Mouse (Mus musculus) MEL (cell line): ENCODE measurements at regions not wholly inside any gene's neighbourhood (a gene's known extent, or its start where the extent isn't known, plus 50 kb on each side); places are given as distances from the start of the nearest gene placed in this dataset.

Experiments used
- DNase-seq: peaks from one replicate; pipeline ENCODE4 v3.0.0; 2011; ENCODE audit warnings: low read depth, low spot score
- H3K27ac ChIP-seq: 2 replicates; pipeline ENCODE4 v1.5.1; 2012; ENCODE audit warnings: low read depth, mild to moderate bottlenecking, control low read depth, low read length, moderate library complexity; ENCODE audit not compliant: control insufficient read depth
- H3K27me3 ChIP-seq, 2 experiments: fragments of 150-350 bp in 1 of 2; sonication (generic) in 1 of 2; 2 replicates each; pipeline ENCODE4 v1.6.1; 2012; ENCODE audit warnings: low read length in 2 of 2, mild to moderate bottlenecking in 2 of 2, improper control_type of control experiment in 1 of 2, moderate library complexity in 1 of 2; ENCODE audit not compliant: insufficient read depth in 2 of 2, control insufficient read depth in 1 of 2
- H3K36me3 ChIP-seq, 2 experiments: 2 replicates each; pipeline ENCODE4 v1.6.1; 2012 to 2014; ENCODE audit warnings: low read length in 2 of 2, improper control_type of control experiment in 1 of 2, inconsistent platforms in 1 of 2, mild to moderate bottlenecking in 1 of 2; ENCODE audit not compliant: insufficient read depth in 2 of 2, control insufficient read depth in 1 of 2
- H3K4me1 ChIP-seq, 2 experiments: fragments of 150-350 bp in 1 of 2; sonication (generic) in 1 of 2; 2 replicates each; pipeline ENCODE4 v1.6.1; 2012; ENCODE audit warnings: low read length in 2 of 2, improper control_type of control experiment in 1 of 2, mild to moderate bottlenecking in 1 of 2; ENCODE audit not compliant: insufficient read depth in 2 of 2, control insufficient read depth in 1 of 2
- H3K4me3 ChIP-seq, 2 experiments: fragments of 150-350 bp in 1 of 2; sonication (generic) in 1 of 2; 2 replicates each; pipeline ENCODE4 v1.5.1; 2012; ENCODE audit warnings: low read depth in 2 of 2, low read length in 2 of 2, mild to moderate bottlenecking in 2 of 2, moderate library complexity in 2 of 2, control low read depth in 1 of 2, improper control_type of control experiment in 1 of 2; ENCODE audit not compliant: control insufficient read depth in 1 of 2, insufficient read depth in 1 of 2
- H3K79me2 ChIP-seq: 2 replicates; pipeline ENCODE4 v1.6.1; 2012; ENCODE audit warnings: mild to moderate bottlenecking, low read length, moderate library complexity; ENCODE audit not compliant: control insufficient read depth, poor library complexity, insufficient read depth
- H3K9ac ChIP-seq: 2 replicates; pipeline ENCODE4 v1.6.1; 2012; ENCODE audit warnings: low read depth, mild to moderate bottlenecking, control low read depth, low read length, moderate library complexity; ENCODE audit not compliant: control insufficient read depth, poor library complexity, severe bottlenecking
- H3K9me3 ChIP-seq: fragments of 150-350 bp; sonication (generic); replicated peaks from 2 replicates; pipeline ENCODE4 v1.6.1; 2012; ENCODE audit warnings: mild to moderate bottlenecking, low read length, improper control_type of control experiment, moderate library complexity; ENCODE audit not compliant: insufficient read depth
- CHD1 ChIP-seq: IDR thresholded peaks from 2 replicates; pipeline ENCODE4 v1.6.1; 2012; ENCODE audit warnings: low read depth, mild to moderate bottlenecking, inconsistent platforms, low read length, improper control_type of control experiment
- E2F4 ChIP-seq: IDR thresholded peaks from 2 replicates; pipeline ENCODE4 v1.6.1; 2011; ENCODE audit warnings: low read depth, low read length, improper control_type of control experiment, borderline replicate concordance
- GABPA ChIP-seq: IDR thresholded peaks from 2 replicates; pipeline ENCODE4 v1.6.1; 2012; ENCODE audit warnings: low read depth, mild to moderate bottlenecking, inconsistent platforms, low read length, improper control_type of control experiment, moderate library complexity
- HCFC1 ChIP-seq: IDR thresholded peaks from 2 replicates; pipeline ENCODE4 v1.6.1; 2012; ENCODE audit warnings: low read depth, mild to moderate bottlenecking, inconsistent platforms, low read length, improper control_type of control experiment, moderate library complexity
- JUND ChIP-seq: IDR thresholded peaks from 2 replicates; pipeline ENCODE4 v1.6.1; 2011; ENCODE audit warnings: low read depth, mild to moderate bottlenecking, improper control_type of control experiment, low read length
- KAT2A ChIP-seq: conservative IDR thresholded peaks from 2 replicates; pipeline ENCODE4 v1.6.1; 2012; ENCODE audit warnings: low read depth, low read length, improper control_type of control experiment, inconsistent platforms
- MAFK ChIP-seq: IDR thresholded peaks from 2 replicates; pipeline ENCODE4 v1.6.1; 2011; ENCODE audit warnings: low read depth, mild to moderate bottlenecking, low read length, improper control_type of control experiment, borderline replicate concordance
- MAX ChIP-seq: IDR thresholded peaks from 2 replicates; pipeline ENCODE4 v1.6.1; 2011; ENCODE audit warnings: low read length, improper control_type of control experiment
- MAZ ChIP-seq: IDR thresholded peaks from 2 replicates; pipeline ENCODE4 v1.6.1; 2012; ENCODE audit warnings: low read depth, mild to moderate bottlenecking, inconsistent platforms, low read length, improper control_type of control experiment
- MEF2A ChIP-seq: IDR thresholded peaks from 2 replicates; pipeline ENCODE4 v1.6.1; 2014; ENCODE audit warnings: low read depth, mild to moderate bottlenecking, inconsistent platforms, low read length, improper control_type of control experiment; ENCODE audit not compliant: poor library complexity, insufficient replicate concordance, severe bottlenecking; ENCODE audit errors: extremely low read depth
- MYB ChIP-seq: IDR thresholded peaks from 2 replicates; pipeline ENCODE4 v1.6.1; 2011; ENCODE audit warnings: mild to moderate bottlenecking, low read depth, low read length, improper control_type of control experiment
- POLR2AphosphoS5 ChIP-seq: IDR thresholded peaks from 2 replicates; pipeline ENCODE4 v1.6.1; 2012; ENCODE audit warnings: low read depth, borderline replicate concordance, mild to moderate bottlenecking, inconsistent platforms, low read length, moderate library complexity, mixed read lengths
- RAD21 ChIP-seq: IDR thresholded peaks from 2 replicates; pipeline ENCODE4 v1.6.1; 2011; ENCODE audit warnings: mild to moderate bottlenecking, low read depth, low read length, improper control_type of control experiment
- RCOR1 ChIP-seq: IDR thresholded peaks from 2 replicates; pipeline ENCODE4 v1.6.1; 2012; ENCODE audit warnings: low read depth, mild to moderate bottlenecking, inconsistent platforms, low read length, improper control_type of control experiment
- TBP ChIP-seq: IDR thresholded peaks from 2 replicates; pipeline ENCODE4 v1.8.0; 2011; ENCODE audit warnings: low read depth, low read length, improper control_type of control experiment
- USF1 ChIP-seq: IDR thresholded peaks from 2 replicates; pipeline ENCODE4 v1.6.1; 2014; ENCODE audit warnings: low read depth, mild to moderate bottlenecking, inconsistent platforms, low read length, improper control_type of control experiment, moderate library complexity
- USF2 ChIP-seq, 2 experiments: IDR thresholded peaks; 2 replicates each; pipeline ENCODE4 v1.6.1; 2011 to 2012; ENCODE audit warnings: improper control_type of control experiment in 2 of 2, low read length in 2 of 2, borderline replicate concordance in 1 of 2, inconsistent platforms in 1 of 2, low read depth in 1 of 2, mild to moderate bottlenecking in 1 of 2; ENCODE audit not compliant: insufficient read depth in 1 of 2
- ZC3H11A ChIP-seq: IDR thresholded peaks from 2 replicates; pipeline ENCODE4 v1.6.1; 2012; ENCODE audit warnings: low read depth, mild to moderate bottlenecking, inconsistent platforms, low read length, improper control_type of control experiment
- ZKSCAN1 ChIP-seq: IDR thresholded peaks from 2 replicates; pipeline ENCODE4 v1.6.1; 2012; ENCODE audit warnings: low read depth, mild to moderate bottlenecking, inconsistent platforms, low read length, improper control_type of control experiment, moderate library complexity
- ZNF384 ChIP-seq: IDR thresholded peaks from 2 replicates; pipeline ENCODE4 v1.6.1; 2012; ENCODE audit warnings: low read depth, mild to moderate bottlenecking, inconsistent platforms, low read length, improper control_type of control experiment

GRCm38 (mm10) chr1:125187091-125187490 is 248.4 kb downstream of the Actr3 start:
- no peak for TF ChIP-seq CHD1
- no peak for TF ChIP-seq RCOR1
- H3K9me3 ChIP-seq, result no peaks in the 10 kb centered on the region
- no peaks in the 10 kb centered on the region for H3K27me3 ChIP-seq

GRCm38 (mm10) chr1:125176124-125176937 is 259.2 kb downstream of the Actr3 start:
- no peaks in the 10 kb centered on the region for H3K79me2 ChIP-seq
- no peak for DNase-seq
- H3K4me1 ChIP-seq, result no peaks in the 10 kb centered on the region
- no peak overlapping the region for H3K27ac ChIP-seq
- no peaks in the 10 kb centered on the region; a peak in 1 of 4 replicates for H3K27me3 ChIP-seq
- no peaks in the 10 kb centered on the region for H3K9me3 ChIP-seq
- H3K9ac ChIP-seq, result no peak overlapping the region
- H3K36me3 ChIP-seq, result no peaks in the 10 kb centered on the region
- TF ChIP-seq RCOR1 (no peak), MAX (no peak), MAFK (no peak), KAT2A (no peak), ZNF384 (no peak), GABPA (no peak), MYB (no peak), ZC3H11A (no peak), JUND (no peak), HCFC1 (no peak), RAD21 (no peak), MAZ (no peak), ZKSCAN1 (no peak)
- no peak overlapping the region for H3K4me3 ChIP-seq

More at GRCm38 (mm10) chr1:125187091-125187490, 248.4 kb downstream of the Actr3 start:
- H3K79me2 ChIP-seq, result no peaks in the 10 kb centered on the region
- DNase-seq, result no peak
- H3K4me1 ChIP-seq, result no peaks in the 10 kb centered on the region
- H3K4me3 ChIP-seq, result no peak overlapping the region
- H3K36me3 ChIP-seq, result no peaks in the 10 kb centered on the region
- H3K9ac ChIP-seq, result no peak overlapping the region
- no peak overlapping the region for H3K27ac ChIP-seq

- Histone ChIP-seq H3K79me2 (no peaks in the 10 kb centered on the region), H3K4me3 (no peak overlapping the region), H3K9ac (no peak overlapping the region), H3K4me1 (no peaks in the 10 kb centered on the region), H3K36me3 (no peaks in the 10 kb centered on the region), H3K27ac (no peak overlapping the region), H3K27me3 (no peaks in the 10 kb centered on the region; a peak in 1 of 4 replicates), H3K9me3 (no peaks in the 10 kb centered on the region)
- TF ChIP-seq E2F4, result no peak
- no peak for TF ChIP-seq USF1
- no peak for TF ChIP-seq TBP
- TF ChIP-seq HCFC1, result no peak
- no peak for TF ChIP-seq JUND
- TF ChIP-seq POLR2AphosphoS5, result no peak
- TF ChIP-seq USF2 (IDR thresholded peaks at IDR 0.05; ENCODE audit: borderline replicate concordance in 1 of 2, insufficient read depth in 1 of 2, low read depth in 1 of 2, low read length in 2 of 2), result no peak
- no peak for TF ChIP-seq MEF2A
- no peak for DNase-seq
Measured at GRCm38 (mm10) chr1:125174725-125175124, 260.8 kb downstream of the Actr3 start.
